Comparison of ENCODE assay signal across 22 mouse cellular contexts in genomic region chr13:99077039-99077749, GRCm38 (mm10).
DNase-seq lines count a peak whose midpoint lies in the region; ATAC-seq and TF ChIP-seq lines count a peak whose summit lies in the region.
"Had no signal": no experiment of that assay in that cellular context is flagged by ENCODE, and none has a peak within 500 bp of the region (broad histone marks: within the 10 kb centered on the region; RNA-seq: fewer than 3 reads in every experiment).

No protein-coding gene starts in this region.

- peak overlapping the region; percentile 24; the same call in 1 of the 2 replicates for H3K27ac ChIP-seq in gastrocnemius, adult 2 months
- no peak overlapping the region for H3K27ac ChIP-seq in intestine, embryonic 14.5 days (ENCODE audit: low read depth)
- no peak overlapping the region for H3K27ac ChIP-seq in intestine, embryonic 15.5 days
- H3K27ac ChIP-seq: embryonic facial prominence, embryonic 13.5 days; forebrain, embryonic 10.5 days; forebrain, embryonic 13.5 days; heart, adult 2 months; heart, embryonic 10.5 days; hindbrain, embryonic 14.5 days; hindbrain, postnatal 0 days had no signal

- no peak overlapping the region for H3K4me3 ChIP-seq in gastrocnemius, adult 2 months
- no peak overlapping the region for H3K4me3 ChIP-seq in intestine, embryonic 14.5 days (ENCODE audit: low read depth, low read length)
- no peak overlapping the region for H3K4me3 ChIP-seq in intestine, embryonic 15.5 days (replicated peaks)
- H3K4me3 ChIP-seq in myocyte = no peak overlapping the region
- H3K4me3 ChIP-seq: embryonic facial prominence, embryonic 13.5 days; forebrain, embryonic 10.5 days; forebrain, embryonic 13.5 days; heart, adult 2 months; heart, embryonic 10.5 days had no signal

- H3K27me3 ChIP-seq in intestine, embryonic 14.5 days (replicated peaks; ENCODE audit: control insufficient read depth, insufficient read depth, low read length) = no peaks in the 10 kb centered on the region
- no peaks in the 10 kb centered on the region for H3K27me3 ChIP-seq in intestine, embryonic 15.5 days (replicated peaks)
- H3K27me3 ChIP-seq in myocyte (ENCODE audit: control insufficient read depth, insufficient read depth, insufficient read length) = no peaks in the 10 kb centered on the region
- H3K27me3 ChIP-seq: embryonic facial prominence, embryonic 13.5 days; forebrain, embryonic 13.5 days had no signal

- no peak for TF ChIP-seq CTCF in gastrocnemius, adult 2 months (IDR thresholded peaks at IDR 0.05)

- no peaks in the 10 kb centered on the region for H3K79me2 ChIP-seq in myocyte (ENCODE audit: control insufficient read depth, insufficient read depth)

- no peak overlapping the region for H3ac ChIP-seq in myocyte (ENCODE audit: control insufficient read depth, insufficient read length)

- no peak overlapping the region for H3K9ac ChIP-seq in intestine, embryonic 14.5 days (ENCODE audit: low read length)
- no peak overlapping the region for H3K9ac ChIP-seq in intestine, embryonic 15.5 days
- H3K9ac ChIP-seq: embryonic facial prominence, embryonic 13.5 days; forebrain, embryonic 13.5 days; hindbrain, embryonic 14.5 days had no signal

- WGBS in intestine, embryonic 14.5 days = 43% methylated on average over 6 of the region's 6 CpGs
- WGBS in intestine, embryonic 15.5 days = 48% methylated on average over 6 of the region's 6 CpGs

- no peak for DNase-seq in gastrocnemius, adult 2 months
- no peak for DNase-seq in gastrocnemius, postnatal 10 days
- peak; percentile 20 for DNase-seq in intestine, embryonic 14.5 days (ENCODE audit: low spot score)
- DNase-seq in urinary bladder, postnatal 25 days (ENCODE audit: low spot score) = no peak
- DNase-seq: adrenal gland, adult 2 months; adrenal gland, postnatal 14 days; cerebellum, adult 11-12 months; cerebellum, adult 8-10 months; heart, adult 2 months; heart, postnatal 36 days; kidney, adult 11 months had no signal

- no peak overlapping the region for H3K4me2 ChIP-seq in intestine, embryonic 14.5 days (ENCODE audit: low read length)
- no peak overlapping the region for H3K4me2 ChIP-seq in intestine, embryonic 15.5 days (replicated peaks)
- H3K4me2 ChIP-seq in myocyte (ENCODE audit: low read depth) = no peak overlapping the region
- H3K4me2 ChIP-seq: embryonic facial prominence, embryonic 13.5 days; forebrain, embryonic 13.5 days; hindbrain, embryonic 14.5 days had no signal

- no peak for ATAC-seq in intestine, embryonic 14.5 days (replicated peaks; ENCODE audit: low FRiP score, low TSS enrichment, low read depth)
- no peak for ATAC-seq in intestine, embryonic 15.5 days
- ATAC-seq: CD4-positive, CD25-positive, alpha-beta regulatory T cell, adult 4 months; forebrain, embryonic 13.5 days; forebrain, embryonic 16.5 days; hindbrain, postnatal 0 days; inflammation-experienced regulatory T-cells, adult 6 months had no signal

- intact Hi-C loops in gastrocnemius, adult 2 months (cut with DNase I) = loop anchor here (5.0 kb wide), 1 partner anchor 140 kb away; no protein-coding TSS in a partner anchor

- H3K36me3 ChIP-seq in intestine, embryonic 14.5 days (ENCODE audit: control insufficient read depth, insufficient read depth, low read length) = no peaks in the 10 kb centered on the region
- no peaks in the 10 kb centered on the region for H3K36me3 ChIP-seq in intestine, embryonic 15.5 days
- no peaks in the 10 kb centered on the region for H3K36me3 ChIP-seq in myocyte (ENCODE audit: control insufficient read depth, insufficient read depth)
- H3K36me3 ChIP-seq: embryonic facial prominence, embryonic 13.5 days; forebrain, embryonic 10.5 days; heart, embryonic 10.5 days had no signal

- no peaks in the 10 kb centered on the region for H3K4me1 ChIP-seq in intestine, embryonic 14.5 days (replicated peaks; ENCODE audit: control insufficient read depth, insufficient read depth, low read length)
- H3K4me1 ChIP-seq in intestine, embryonic 15.5 days (replicated peaks) = 0 out of 2 replicates have a peak, but pooled peaks cover 2% of the 10 kb centered on the region
- H3K4me1 ChIP-seq: forebrain, embryonic 13.5 days; heart, embryonic 10.5 days had no signal

- no peaks in the 10 kb centered on the region for H3K9me3 ChIP-seq in intestine, embryonic 14.5 days (ENCODE audit: control insufficient read depth, low read length)
- H3K9me3 ChIP-seq in intestine, embryonic 15.5 days = no peaks in the 10 kb centered on the region
- H3K9me3 ChIP-seq: embryonic facial prominence, embryonic 13.5 days; forebrain, embryonic 10.5 days; forebrain, embryonic 13.5 days; heart, embryonic 10.5 days had no signal

- TF ChIP-seq POLR2A in myocyte (IDR thresholded peaks at IDR 0.05; ENCODE audit: insufficient read length, low read depth) = no peak

TF ChIP-seq in myocyte, 11 proteins besides CTCF, POLR2A, EP300 and RAD21:
- peak; percentile 57 for TF ChIP-seq USF1 (IDR thresholded peaks at IDR 0.05; ENCODE audit: low read depth)
- no peak for TF ChIP-seq MYOG (IDR thresholded peaks at IDR 0.05; ENCODE audit: control insufficient read depth in 1 of 3, insufficient read depth in 1 of 3, insufficient read length in 2 of 3, low read depth in 2 of 3)
- no peak for TF ChIP-seq MYOD1 (IDR thresholded peaks at IDR 0.05; ENCODE audit: control insufficient read depth in 1 of 3, insufficient read length in 2 of 3, low read depth in 2 of 3)
- TF ChIP-seq CEBPB (IDR thresholded peaks at IDR 0.05; ENCODE audit: insufficient read depth, poor library complexity, severe bottlenecking) = no peak
- TF ChIP-seq MAX (IDR thresholded peaks at IDR 0.05; ENCODE audit: low read depth) = no peak
- TF ChIP-seq E2F4 (IDR thresholded peaks at IDR 0.05; ENCODE audit: insufficient read depth) = no peak
- no peak for TF ChIP-seq TCF12 (IDR thresholded peaks at IDR 0.05; ENCODE audit: insufficient read depth, poor library complexity, severe bottlenecking)
TF ChIP-seq in myocyte: peak in this region for 1.
